Mouse (Mus musculus): ENCODE measurements around the gene Itpkb. TPM values are rescaled to one million over a fixed set of nuclear protein-coding genes. Genes with fewer than 3 reads are reported as not detected.

Gene Itpkb
- polyA plus RNA-seq, 1 experiment, result 12.5 TPM

- Histone ChIP-seq H3K4me3 (ENCODE audit: insufficient read depth, low read length) (no peak overlapping the region), H3K4me1 (ENCODE audit: control insufficient read depth, insufficient read depth, low read length) (no peaks in the 10 kb centered on the region), H3K27ac (ENCODE audit: insufficient read depth, low read length) (no peak overlapping the region)
- TF ChIP-seq POLR2A (IDR thresholded peaks at IDR 0.05; ENCODE audit: low read depth, low read length), result no peak
- no peak for TF ChIP-seq CTCF (IDR thresholded peaks at IDR 0.05; ENCODE audit: borderline replicate concordance, insufficient read depth, low read length)
Observed at GRCm38 (mm10) chr1:180421165-180421909, 91.1 kb downstream of the Itpkb start.

GRCm38 (mm10) chr1:180422076-180422828 is 92.0 kb downstream of the Itpkb start:
- H3K4me3 ChIP-seq (ENCODE audit: insufficient read depth, low read length), result no peak overlapping the region
- no peak overlapping the region; the same call in 1 of the 2 replicates for H3K27ac ChIP-seq (ENCODE audit: insufficient read depth, low read length)
- TF ChIP-seq POLR2A (IDR thresholded peaks at IDR 0.05; ENCODE audit: low read depth, low read length) (no peak), CTCF (IDR thresholded peaks at IDR 0.05; ENCODE audit: borderline replicate concordance, insufficient read depth, low read length) (peak; percentile 81)
- H3K4me1 ChIP-seq (ENCODE audit: control insufficient read depth, insufficient read depth, low read length), result no peaks in the 10 kb centered on the region

GRCm38 (mm10) chr1:180423008-180423639 is 92.8 kb downstream of the Itpkb start:
- Histone ChIP-seq H3K27ac (ENCODE audit: insufficient read depth, low read length) (no peak overlapping the region; the same call in 1 of the 2 replicates), H3K4me3 (ENCODE audit: insufficient read depth, low read length) (no peak overlapping the region), H3K4me1 (ENCODE audit: control insufficient read depth, insufficient read depth, low read length) (peaks cover 4% of the 10 kb centered on the region; the same call in 1 of the 2 replicates)
- TF ChIP-seq CTCF (IDR thresholded peaks at IDR 0.05; ENCODE audit: borderline replicate concordance, insufficient read depth, low read length) (no peak), POLR2A (IDR thresholded peaks at IDR 0.05; ENCODE audit: low read depth, low read length) (no peak)

- TF ChIP-seq POLR2A (IDR thresholded peaks at IDR 0.05; ENCODE audit: low read depth, low read length) (no peak), CTCF (IDR thresholded peaks at IDR 0.05; ENCODE audit: borderline replicate concordance, insufficient read depth, low read length) (no peak)
- H3K4me1 ChIP-seq (ENCODE audit: control insufficient read depth, insufficient read depth, low read length), result peaks cover 5% of the 10 kb centered on the region; the same call in 1 of the 2 replicates
Observed at GRCm38 (mm10) chr1:180423931-180424330, 93.6 kb downstream of the Itpkb start.

GRCm38 (mm10) chr1:180426405-180426804 is 96.1 kb downstream of the Itpkb start:
- TF ChIP-seq POLR2A (IDR thresholded peaks at IDR 0.05; ENCODE audit: low read depth, low read length) (no peak), CTCF (IDR thresholded peaks at IDR 0.05; ENCODE audit: borderline replicate concordance, insufficient read depth, low read length) (no peak)

More at GRCm38 (mm10) chr1:180423931-180424330, 93.6 kb downstream of the Itpkb start:
- Histone ChIP-seq H3K4me3 (ENCODE audit: insufficient read depth, low read length) (no peak overlapping the region), H3K27ac (ENCODE audit: insufficient read depth, low read length) (no peak overlapping the region)

GRCm38 (mm10) chr1:180427685-180428084 is 97.4 kb downstream of the Itpkb start:
- TF ChIP-seq POLR2A (IDR thresholded peaks at IDR 0.05; ENCODE audit: low read depth, low read length) (no peak), CTCF (IDR thresholded peaks at IDR 0.05; ENCODE audit: borderline replicate concordance, insufficient read depth, low read length) (no peak)
- no peak overlapping the region for H3K27ac ChIP-seq (ENCODE audit: insufficient read depth, low read length)
- H3K4me3 ChIP-seq (ENCODE audit: insufficient read depth, low read length), result no peak overlapping the region
- H3K4me1 ChIP-seq (ENCODE audit: control insufficient read depth, insufficient read depth, low read length), result peaks cover 5% of the 10 kb centered on the region; the same call in 1 of the 2 replicates

More at GRCm38 (mm10) chr1:180426405-180426804, 96.1 kb downstream of the Itpkb start:
- Histone ChIP-seq H3K4me1 (ENCODE audit: control insufficient read depth, insufficient read depth, low read length) (peaks cover 5% of the 10 kb centered on the region; the same call in 1 of the 2 replicates), H3K4me3 (ENCODE audit: insufficient read depth, low read length) (no peak overlapping the region), H3K27ac (ENCODE audit: insufficient read depth, low read length) (no peak overlapping the region)

GRCm38 (mm10) chr1:180428101-180428712 is 97.9 kb downstream of the Itpkb start:
- Histone ChIP-seq H3K27ac (ENCODE audit: insufficient read depth, low read length) (no peak overlapping the region), H3K4me3 (ENCODE audit: insufficient read depth, low read length) (no peak overlapping the region), H3K4me1 (ENCODE audit: control insufficient read depth, insufficient read depth, low read length) (peaks cover 5% of the 10 kb centered on the region; the same call in 1 of the 2 replicates)
- TF ChIP-seq POLR2A (IDR thresholded peaks at IDR 0.05; ENCODE audit: low read depth, low read length) (no peak), CTCF (IDR thresholded peaks at IDR 0.05; ENCODE audit: borderline replicate concordance, insufficient read depth, low read length) (peak; percentile 72; the same call in 1 of the 2 replicates)

GRCm38 (mm10) chr1:180428871-180429270 is 98.6 kb downstream of the Itpkb start:
- TF ChIP-seq CTCF (IDR thresholded peaks at IDR 0.05; ENCODE audit: borderline replicate concordance, insufficient read depth, low read length) (no peak), POLR2A (IDR thresholded peaks at IDR 0.05; ENCODE audit: low read depth, low read length) (no peak)
- no peak overlapping the region for H3K27ac ChIP-seq (ENCODE audit: insufficient read depth, low read length)
- peaks cover 5% of the 10 kb centered on the region; the same call in 1 of the 2 replicates for H3K4me1 ChIP-seq (ENCODE audit: control insufficient read depth, insufficient read depth, low read length)
- no peak overlapping the region for H3K4me3 ChIP-seq (ENCODE audit: insufficient read depth, low read length)

- TF ChIP-seq POLR2A (IDR thresholded peaks at IDR 0.05; ENCODE audit: low read depth, low read length), result no peak
- no peak for TF ChIP-seq CTCF (IDR thresholded peaks at IDR 0.05; ENCODE audit: borderline replicate concordance, insufficient read depth, low read length)
- peaks cover 5% of the 10 kb centered on the region; the same call in 1 of the 2 replicates for H3K4me1 ChIP-seq (ENCODE audit: control insufficient read depth, insufficient read depth, low read length)
- H3K27ac ChIP-seq (ENCODE audit: insufficient read depth, low read length), result no peak overlapping the region
- H3K4me3 ChIP-seq (ENCODE audit: insufficient read depth, low read length), result no peak overlapping the region
Observed at GRCm38 (mm10) chr1:180429819-180430218, 99.5 kb downstream of the Itpkb start.
